Mouse (Mus musculus) brown adipose tissue, adult 24 weeks (tissue): ENCODE results near the gene Ercc6. TPM values are rescaled to one million over a fixed set of nuclear protein-coding genes. Genes with fewer than 3 reads are reported as not detected.

Experiments used
- H3K27ac ChIP-seq: fragments of 200-500 bp; replicated peaks from 2 replicates; pipeline ENCODE4 v1.5.1; 2012; ENCODE audit warnings: low read depth, mild to moderate bottlenecking, low read length
- H3K4me1 ChIP-seq: fragments of 200-500 bp; 2 replicates; pipeline ENCODE4 v1.6.1; 2012; ENCODE audit warnings: low read length, mixed read lengths; ENCODE audit not compliant: control insufficient read depth, insufficient read depth, insufficient read length
- H3K4me3 ChIP-seq: fragments of 200-500 bp; 2 replicates; pipeline ENCODE4 v1.5.1; 2012; ENCODE audit warnings: low read depth, mild to moderate bottlenecking, low read length, moderate library complexity; ENCODE audit not compliant: insufficient read depth
- polyA plus RNA-seq: library from polyadenylated mRNA; stranded (reverse); fragments of >200 nt; gene quantifications from 2 replicates; pipeline ENCODE4 v1.2.4, GENCODE M21; 2012; ENCODE audit not compliant: missing spikeins, insufficient read depth, insufficient read length

The Ercc6 gene
- polyA plus RNA-seq, 1 experiment = 1.5 TPM

DNA sequence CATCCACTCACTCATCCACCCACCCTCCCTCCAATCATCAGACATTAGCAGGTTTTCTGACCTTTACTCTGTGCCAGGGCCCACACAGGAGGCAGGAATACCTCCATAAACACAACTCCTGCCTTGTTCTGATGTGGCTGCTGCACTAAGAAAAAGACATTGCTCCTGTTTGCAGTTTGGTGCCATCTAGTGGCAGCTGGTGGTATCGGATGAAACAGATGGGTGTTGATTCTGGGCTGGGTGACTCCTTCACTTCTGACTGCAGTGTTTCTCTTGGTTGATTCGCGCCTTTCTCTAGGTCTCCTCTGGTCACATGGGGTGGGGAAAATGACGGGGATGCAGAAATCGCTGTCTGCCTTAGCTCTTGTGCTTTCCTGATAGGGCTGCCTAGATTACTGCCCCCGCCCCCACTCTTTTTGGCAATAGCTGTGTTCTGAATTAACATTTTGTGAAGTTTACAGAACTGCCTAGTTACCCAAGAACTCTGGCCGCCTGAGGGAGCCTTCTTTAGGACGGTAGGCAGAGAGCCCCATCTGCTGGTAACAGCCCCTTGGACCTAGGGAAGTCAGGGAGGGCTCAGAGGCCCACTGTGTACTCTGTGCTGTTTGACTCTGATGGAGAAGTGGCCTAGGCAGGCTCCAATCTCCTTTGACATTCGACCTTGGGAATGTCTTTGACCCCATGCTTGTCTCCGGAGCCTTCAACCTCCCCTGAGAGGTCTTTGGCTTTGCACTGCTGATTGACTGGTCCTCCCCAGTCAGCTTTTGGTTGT lies 73.9 kb downstream of the Ercc6 start:
- Histone ChIP-seq H3K4me3 (no peak overlapping the region), H3K4me1 (no peaks in the 10 kb centered on the region), H3K27ac (no peak overlapping the region)

DNA sequence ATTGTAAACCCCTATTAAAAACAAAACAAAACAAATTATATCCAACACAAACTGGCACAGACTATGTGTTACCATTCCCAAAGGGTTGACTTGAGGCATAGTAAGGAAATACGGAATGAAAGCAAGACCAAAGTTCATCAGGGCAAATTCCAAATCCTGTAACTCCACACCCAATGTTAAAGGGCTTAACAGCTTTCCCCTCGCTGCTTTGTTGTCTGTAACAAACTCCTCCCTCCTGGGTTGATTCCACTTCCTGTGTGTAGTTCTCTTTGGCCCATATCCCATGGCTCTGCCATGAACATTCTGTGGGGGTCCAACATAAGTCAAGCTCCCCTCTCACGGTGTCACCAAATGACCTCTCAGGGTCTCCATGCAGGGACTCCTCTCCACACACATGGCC lies 77.1 kb downstream of the Ercc6 start:
- Histone ChIP-seq H3K4me1 (no peaks in the 10 kb centered on the region), H3K4me3 (no peak overlapping the region)

DNA sequence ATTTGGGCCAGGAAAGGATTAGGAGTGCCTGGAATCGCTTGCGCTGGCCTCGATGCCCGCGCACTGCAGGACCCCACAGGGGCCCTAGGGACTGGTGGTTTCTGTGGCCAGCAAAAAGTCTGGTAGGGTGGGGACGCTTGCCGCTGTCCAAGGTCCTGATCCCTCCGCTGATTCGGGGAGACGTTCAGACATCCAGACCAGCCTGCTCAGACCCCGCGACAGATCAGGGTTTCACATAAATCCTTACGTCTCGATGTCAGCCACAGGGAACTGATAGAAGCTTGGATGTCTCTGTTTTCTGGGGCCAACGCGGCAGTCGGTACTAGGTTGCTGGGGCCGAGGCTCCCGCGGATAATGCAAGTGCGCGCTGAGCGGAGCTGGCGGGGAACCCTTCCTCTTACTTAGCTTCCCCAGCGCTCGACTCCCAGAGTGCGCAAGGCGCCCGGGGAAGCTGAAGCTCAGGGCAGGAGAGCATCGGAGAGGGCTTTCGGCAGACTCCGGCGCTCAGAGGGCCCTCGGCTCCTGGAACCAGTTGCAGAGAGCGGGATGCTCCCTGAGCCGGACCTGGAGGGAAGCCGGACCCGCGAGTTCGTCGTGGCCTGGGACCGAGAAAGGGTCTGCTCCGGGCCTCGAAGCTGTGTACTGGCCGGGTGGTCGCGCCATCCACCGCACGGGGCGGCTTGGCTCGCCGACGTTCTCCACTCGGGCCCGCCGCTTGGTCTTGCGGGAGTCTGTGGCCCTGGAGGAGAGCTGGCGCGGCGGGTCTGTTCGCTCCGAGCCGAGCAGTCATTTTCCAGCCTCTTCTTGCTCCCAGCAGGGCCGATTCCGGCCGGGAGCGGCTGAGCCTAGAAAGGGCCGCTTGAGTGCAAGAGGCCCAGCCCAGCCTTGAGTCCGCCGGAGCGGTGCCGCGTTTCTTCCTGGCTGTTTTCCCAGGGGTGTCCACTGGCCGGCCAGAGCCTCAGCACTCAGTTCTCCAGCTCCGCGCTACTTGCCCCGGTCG lies 84.2 kb downstream of the Ercc6 start:
- Histone ChIP-seq H3K4me3 (no peak overlapping the region), H3K27ac (no peak overlapping the region), H3K4me1 (no peaks in the 10 kb centered on the region)

More for the DNA sequence above, 77.1 kb downstream of the Ercc6 start:
- no peak overlapping the region for H3K27ac ChIP-seq

DNA sequence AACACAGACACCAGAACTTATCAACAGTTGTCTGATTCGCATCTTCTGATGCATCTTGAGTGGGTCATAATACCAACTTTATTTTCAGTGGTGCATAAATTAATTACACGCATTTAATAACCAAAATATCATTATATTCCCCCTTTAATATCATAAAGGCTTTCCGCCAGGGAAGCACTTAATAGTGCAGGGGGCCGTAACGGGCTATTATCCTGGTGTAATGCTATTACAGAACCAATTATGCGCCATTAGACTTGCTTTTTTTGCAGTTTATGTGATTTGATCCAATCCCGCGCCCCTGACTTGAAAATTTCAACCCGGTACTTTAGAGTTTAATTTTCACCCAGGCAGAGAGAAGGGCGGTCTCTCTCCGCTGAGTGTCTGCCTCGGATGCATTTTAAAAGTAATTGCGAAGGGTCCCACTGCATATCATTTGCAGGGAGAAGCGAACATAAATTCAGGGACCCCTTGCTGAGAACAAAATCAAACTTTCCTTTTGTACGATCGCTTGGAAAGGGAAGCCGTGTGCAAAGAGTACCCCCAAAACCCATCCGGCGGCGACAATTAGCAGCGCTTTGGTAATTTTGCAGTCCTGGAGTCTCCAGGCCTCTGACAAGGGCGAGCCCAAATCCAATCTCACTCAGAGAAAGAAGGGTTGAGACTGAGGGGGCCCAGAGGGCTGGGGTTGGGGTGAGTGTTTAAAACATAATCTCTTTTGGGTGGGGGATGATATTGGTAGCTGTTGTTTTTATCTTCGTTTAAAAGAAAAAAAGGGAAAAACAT lies 85.3 kb downstream of the Ercc6 start:
- no peaks in the 10 kb centered on the region for H3K4me1 ChIP-seq
- no peak overlapping the region for H3K27ac ChIP-seq
- no peak overlapping the region for H3K4me3 ChIP-seq

DNA sequence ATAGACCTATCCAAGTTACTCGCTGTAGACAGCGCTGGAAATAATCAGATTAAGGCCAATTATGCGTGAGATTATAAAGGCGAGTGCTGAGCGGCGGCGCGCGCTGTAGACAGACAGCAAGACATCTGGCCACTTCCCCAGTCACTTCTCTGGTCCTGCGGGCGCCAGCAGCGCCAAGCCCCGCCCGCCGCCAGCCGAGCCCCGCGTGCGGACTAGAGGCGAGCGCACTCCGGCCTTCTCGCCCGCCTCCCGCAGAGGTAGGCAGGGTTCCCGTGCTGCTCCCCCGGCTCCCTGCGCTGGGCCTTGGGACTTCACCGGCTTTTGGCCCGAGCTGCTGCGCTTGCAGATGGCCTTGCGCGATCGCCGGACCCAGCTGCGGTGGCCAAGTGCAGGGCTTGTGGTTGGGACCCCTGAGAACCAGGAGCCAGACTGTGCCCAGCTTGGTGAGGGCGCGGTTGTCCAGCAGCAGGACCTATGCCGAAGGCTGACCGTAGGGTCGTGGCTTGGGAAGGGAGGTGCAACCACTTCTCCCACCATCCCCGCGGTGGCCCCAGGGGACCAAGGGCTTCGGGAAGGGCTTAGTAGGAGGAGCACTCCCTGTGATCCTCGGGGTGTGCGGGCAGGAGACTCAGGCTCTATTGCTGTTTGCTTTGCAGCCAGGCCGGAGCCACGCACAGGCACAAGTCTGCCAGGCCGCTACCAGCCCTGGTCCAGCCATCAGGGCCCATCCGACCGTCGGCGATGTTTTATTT lies 86.1 kb downstream of the Ercc6 start, which contains the start of gene Prrxl1:
TSS of gene Prrxl1 (plus strand) at position 118 of the 752 bp plus-strand sequence.
- Histone ChIP-seq H3K27ac (no peak within 1 kb of the TSS), H3K4me3 (peak within 1 kb of the TSS; percentile 26; the same call in 1 of the 2 replicates), H3K4me1 (no peaks in the 10 kb centered on the region)

DNA sequence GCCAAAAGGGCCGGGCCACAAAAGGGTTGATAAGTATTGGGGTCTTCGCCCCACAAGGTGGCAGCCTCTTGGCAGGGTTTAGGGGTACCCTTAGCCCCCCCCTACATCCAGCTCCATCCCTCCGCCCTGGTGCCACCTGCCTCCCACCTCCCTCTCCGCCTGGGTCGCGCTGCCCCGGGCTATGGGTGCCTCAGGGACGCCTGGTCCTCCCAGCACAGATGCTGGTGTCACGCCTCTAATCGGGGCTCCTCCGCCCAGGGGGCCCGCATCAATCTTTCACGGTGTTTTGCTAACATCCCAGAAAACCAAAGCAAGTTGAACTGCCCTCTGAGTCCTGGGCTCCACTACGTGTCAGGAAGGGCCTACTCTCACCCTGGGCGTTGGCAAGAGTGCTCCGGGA lies 86.8 kb downstream of the Ercc6 start:
- no peaks in the 10 kb centered on the region for H3K4me1 ChIP-seq
- no peak overlapping the region for H3K27ac ChIP-seq
- no peak overlapping the region for H3K4me3 ChIP-seq

DNA sequence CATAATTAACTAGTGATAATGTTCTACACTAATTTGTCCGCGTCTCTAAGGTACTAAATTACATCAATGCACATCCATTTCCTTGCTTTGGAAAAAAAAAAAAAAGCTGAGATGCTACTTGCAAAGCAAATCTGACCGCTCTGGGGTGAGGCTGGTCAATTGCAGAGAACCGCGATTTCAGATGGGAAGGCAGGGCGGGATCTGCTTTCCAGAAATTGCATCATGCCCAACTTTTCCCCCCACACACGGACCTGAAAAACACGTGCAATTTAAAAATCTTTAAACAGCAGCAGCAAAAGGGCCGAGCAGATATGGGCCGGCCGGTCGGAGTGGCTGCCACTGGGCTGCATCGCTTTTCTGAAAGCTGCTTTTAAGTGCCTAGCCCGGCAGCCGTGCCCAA lies 92.2 kb downstream of the Ercc6 start:
- Histone ChIP-seq H3K4me1 (no peaks in the 10 kb centered on the region), H3K4me3 (no peak overlapping the region), H3K27ac (no peak overlapping the region)

DNA sequence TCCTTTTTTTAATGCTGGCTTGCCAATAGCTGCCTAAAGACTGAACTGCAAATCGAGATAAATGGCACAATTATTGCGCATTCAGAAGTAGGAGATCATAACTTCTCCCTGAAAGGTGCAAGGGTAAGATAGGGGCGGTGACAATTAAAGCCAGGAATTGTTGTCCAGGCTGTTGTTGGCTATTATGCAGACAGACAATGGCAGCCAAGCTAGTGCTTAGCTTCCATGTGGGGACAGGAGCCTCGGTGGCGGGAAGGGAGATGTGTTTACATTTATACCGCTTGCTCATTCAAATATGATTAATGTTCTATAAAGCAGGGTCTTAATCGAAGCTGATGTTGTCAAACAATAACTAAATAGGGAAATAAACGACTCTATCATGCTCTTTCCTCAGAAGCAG lies 93.0 kb downstream of the Ercc6 start:
- Histone ChIP-seq H3K4me1 (no peaks in the 10 kb centered on the region), H3K27ac (no peak overlapping the region), H3K4me3 (no peak overlapping the region)

DNA sequence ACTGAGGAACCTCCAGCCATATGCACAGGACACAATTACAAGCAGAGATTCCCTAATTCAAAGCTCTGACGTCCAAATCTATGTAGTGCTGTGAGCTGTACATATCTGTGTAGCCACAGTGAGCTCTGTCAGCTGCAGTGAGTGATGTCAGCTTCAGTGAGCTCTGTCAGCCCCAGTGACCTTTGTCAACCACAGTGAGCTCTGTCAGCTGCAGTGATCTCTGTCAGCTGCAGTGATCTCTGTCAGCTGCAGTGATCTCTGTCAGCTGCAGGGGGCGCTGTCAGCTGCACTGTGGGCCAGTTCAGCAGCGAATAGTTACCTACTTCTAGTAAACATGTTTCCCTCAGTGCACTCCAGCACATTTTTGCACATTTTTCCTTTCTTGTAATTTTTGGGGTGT lies 96.1 kb downstream of the Ercc6 start:
- no peak overlapping the region for H3K4me3 ChIP-seq
- no peak overlapping the region for H3K27ac ChIP-seq
- H3K4me1 ChIP-seq = no peaks in the 10 kb centered on the region

DNA sequence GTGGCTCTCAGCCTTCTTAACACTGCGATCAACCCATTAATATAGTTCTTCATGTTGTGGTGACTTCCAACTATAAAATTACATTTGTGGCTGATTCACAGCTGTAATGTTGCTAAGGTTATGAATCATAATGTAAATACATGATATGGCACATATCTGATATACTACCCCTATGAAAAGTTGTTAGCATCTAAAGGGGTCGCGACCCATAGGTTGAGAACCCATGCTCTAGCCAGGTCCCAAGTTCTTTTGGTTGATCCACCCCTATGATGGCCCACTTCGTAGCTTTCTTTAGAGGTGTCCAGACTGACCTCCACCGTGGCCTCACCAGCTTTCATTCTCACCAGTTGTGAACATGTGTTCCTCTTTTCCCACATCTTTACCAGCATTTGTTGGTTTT lies 103.9 kb downstream of the Ercc6 start:
- Histone ChIP-seq H3K4me3 (no peak overlapping the region), H3K27ac (no peak overlapping the region), H3K4me1 (no peaks in the 10 kb centered on the region)

DNA sequence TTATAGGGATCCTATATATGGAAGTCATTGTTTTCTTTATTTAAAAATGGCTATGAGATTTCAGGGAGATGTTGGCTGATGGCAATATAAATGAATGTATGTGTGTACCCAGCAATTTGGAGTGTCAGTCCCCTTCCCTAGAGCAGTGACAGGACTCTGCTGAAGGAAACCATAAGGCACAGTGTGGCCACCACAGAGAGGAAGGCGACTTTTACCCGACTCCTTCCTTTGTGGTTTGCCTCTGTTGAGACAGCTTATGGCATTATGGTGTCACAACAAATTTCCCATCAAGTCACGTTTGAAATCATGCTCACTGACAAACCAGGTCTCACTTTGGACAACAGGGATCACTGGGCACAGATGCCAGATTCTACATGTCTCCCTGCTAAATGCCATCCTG lies 110.9 kb downstream of the Ercc6 start:
- Histone ChIP-seq H3K4me1 (no peaks in the 10 kb centered on the region), H3K27ac (no peak overlapping the region), H3K4me3 (no peak overlapping the region)

DNA sequence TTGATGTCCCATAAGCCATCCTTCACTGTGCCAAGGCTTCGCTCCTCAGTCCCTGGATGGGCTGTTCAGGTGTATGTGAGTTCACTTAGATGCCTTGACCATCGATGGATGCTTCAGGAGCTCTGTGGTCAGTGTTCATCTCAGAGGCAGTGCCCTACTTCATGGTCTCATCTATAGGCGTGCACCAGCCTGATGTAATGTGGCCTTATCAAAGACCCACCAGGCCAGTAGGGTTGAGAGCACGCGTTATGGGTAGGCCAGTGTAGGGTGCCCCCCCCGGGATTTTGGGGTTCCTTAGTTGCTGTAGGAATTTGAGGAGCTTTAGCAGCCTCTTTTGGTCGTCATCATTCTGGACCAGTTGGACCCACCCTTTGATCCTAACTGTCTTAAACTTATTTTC lies 111.5 kb downstream of the Ercc6 start:
- Histone ChIP-seq H3K4me1 (no peaks in the 10 kb centered on the region), H3K27ac (no peak overlapping the region), H3K4me3 (no peak overlapping the region)

DNA sequence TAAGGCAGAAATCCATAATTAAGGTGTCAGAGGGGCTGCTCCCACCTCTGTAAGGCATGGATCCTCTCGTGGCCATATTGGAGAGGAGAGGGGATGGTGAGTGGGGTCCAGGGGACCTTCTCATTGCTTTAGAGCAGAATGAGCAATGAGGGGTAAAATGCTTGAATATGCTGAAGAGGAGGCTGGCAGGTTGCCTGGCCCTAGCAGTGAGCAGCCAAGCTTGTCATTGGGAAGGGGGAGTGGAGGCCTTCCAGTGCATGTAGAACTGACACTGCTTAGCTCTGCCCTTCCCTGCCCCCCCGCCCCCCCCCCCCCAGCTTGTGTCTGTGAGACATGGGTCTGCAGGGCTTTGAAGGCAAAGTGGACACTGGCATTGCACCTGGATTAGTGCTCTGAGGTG lies 114.0 kb downstream of the Ercc6 start:
- no peak overlapping the region for H3K27ac ChIP-seq
- no peak overlapping the region for H3K4me3 ChIP-seq
- H3K4me1 ChIP-seq = no peaks in the 10 kb centered on the region

DNA sequence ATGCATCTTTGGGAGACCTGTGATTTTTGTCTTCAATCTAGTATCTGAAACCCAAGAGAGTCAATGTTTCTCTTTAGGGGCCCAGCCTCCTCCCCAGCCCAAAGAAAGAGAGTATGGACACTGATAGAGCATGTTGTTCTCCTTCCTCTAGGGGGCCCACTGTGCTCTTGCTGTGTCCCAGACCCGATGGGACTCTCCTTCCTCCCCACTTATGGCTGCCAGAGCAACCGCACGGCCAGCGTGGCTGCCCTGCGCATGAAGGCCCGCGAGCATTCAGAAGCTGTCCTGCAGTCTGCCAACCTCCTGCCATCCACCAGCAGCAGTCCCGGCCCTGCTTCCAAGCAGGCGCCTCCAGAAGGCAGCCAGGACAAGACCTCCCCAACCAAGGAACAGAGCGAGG lies 115.3 kb downstream of the Ercc6 start:
- Histone ChIP-seq H3K4me1 (no peaks in the 10 kb centered on the region), H3K27ac (no peak overlapping the region), H3K4me3 (no peak overlapping the region)
